Mouse (Mus musculus): ENCODE data around the gene Rars2.
A peak's percentile ranks its signal among the peaks of the same experiment; 100 is the strongest.
"Not testable (repeated sequence)": the region's sequence is repeated elsewhere in the genome, so short reads cannot be mapped to it uniquely, and the experiment has no call there.

Rars2 gene

DNA sequence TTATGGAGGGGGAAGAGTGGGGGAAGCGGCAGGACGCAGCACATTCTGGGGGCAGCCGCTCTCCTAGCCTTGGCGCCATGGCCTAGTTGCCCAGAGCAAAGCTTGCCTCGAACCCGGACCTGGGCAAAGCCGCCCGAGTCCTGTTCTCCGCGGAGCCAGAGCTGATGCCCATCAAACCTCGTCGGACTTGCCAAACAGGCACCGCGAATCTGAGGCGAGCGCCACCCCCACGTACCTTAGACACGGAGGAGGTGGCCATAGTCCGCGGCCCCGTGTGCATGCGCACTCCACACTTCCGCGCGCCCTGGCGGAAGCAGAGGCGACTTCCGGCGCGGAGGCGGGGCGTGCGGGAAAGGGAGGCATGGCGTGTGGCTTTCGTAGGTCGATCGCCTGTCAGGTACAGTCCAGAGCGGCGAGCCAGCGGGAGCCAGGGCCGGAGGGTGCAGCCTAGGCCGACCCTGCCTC is at the start of gene Rars2, which contains the start of gene Orc3:
Rars2 (plus strand) TSS at position 328 of the 465 bp plus-strand sequence.
Orc3 (minus strand) TSS at position 315 of the 465 bp plus-strand sequence.
- peak; percentile 88 for DNase-seq (ENCODE audit: low read depth, low spot score)

DNA sequence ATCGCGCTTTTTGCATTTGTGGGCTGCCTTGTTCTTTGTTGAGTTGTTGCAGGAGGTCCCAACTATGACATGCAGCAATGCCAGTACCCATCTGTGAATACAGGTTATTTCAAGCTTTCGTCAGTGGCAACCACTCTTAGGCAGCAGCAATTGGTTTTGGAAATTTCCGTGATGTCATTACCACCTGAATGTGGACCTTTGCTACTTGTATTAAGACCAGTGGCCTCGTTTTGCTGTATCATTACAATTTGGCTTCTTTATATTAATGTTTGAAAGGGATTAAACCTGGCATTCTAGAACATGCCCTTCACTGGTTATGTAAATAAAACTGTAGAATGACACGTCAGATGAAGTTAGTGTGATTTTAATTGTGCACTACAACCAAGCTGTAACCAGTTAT is 48.5 kb upstream of the Rars2 start:
- no peak for DNase-seq (ENCODE audit: low read depth, low spot score)

DNA sequence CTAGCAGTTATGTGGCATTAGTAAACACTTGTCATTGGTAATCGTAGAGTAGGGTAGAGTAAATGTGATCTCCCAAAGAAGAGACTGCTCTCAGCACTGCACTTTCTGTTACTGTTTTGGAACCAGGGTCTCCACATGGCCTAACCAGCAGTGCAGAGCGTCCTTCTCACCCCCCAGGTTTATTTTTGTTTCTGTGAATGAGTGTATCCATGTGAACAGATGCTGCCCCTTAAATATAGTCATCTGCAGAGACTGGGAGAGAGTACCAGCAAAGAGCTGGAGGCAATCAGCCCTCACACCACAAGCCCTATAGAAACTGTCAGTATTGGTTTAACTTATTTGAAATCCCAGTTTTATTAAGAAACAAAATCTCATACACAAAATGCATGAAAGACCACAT is 41.9 kb upstream of the Rars2 start:
- no peak for DNase-seq (ENCODE audit: low read depth, low spot score)

DNA sequence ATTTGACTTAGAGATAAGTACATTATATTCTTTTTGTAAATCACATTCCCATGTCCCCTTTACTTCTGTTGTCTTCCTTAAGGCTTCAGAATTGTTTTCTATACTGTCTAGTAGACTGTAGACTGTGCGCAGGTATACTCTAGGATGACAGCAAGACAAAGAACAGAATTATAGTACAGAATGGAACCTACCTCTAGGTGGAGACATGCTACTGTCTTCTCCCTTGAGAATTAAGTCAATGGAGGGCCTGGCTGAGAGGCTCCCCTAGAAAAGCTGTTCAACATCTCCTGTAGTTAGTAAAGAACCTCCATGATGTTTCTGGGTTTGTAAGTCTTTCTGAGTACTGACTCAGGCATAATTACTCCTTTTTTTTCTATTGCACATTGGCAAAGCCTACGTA is 37.7 kb upstream of the Rars2 start:
- no peak for DNase-seq (ENCODE audit: low read depth, low spot score)

DNA sequence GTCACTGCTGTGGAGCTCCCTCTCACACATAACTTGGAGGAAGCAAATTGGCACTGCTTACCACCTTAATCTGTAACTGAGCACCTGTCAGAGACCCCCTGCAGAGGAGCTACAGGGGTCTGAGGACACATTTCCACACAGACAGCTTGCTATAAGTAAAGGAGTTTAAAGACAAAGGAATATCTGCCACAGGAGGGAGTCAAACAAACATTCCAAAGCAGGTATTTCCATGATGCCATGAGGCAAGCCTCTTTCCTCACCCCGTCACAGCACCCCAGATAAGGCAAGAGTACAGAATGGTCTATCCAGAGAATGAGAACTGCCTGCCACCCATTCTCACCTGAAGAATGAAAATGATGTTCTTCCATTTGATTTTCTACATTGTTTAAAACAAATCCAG is 35.5 kb upstream of the Rars2 start:
- no peak for DNase-seq (ENCODE audit: low read depth, low spot score)

DNA sequence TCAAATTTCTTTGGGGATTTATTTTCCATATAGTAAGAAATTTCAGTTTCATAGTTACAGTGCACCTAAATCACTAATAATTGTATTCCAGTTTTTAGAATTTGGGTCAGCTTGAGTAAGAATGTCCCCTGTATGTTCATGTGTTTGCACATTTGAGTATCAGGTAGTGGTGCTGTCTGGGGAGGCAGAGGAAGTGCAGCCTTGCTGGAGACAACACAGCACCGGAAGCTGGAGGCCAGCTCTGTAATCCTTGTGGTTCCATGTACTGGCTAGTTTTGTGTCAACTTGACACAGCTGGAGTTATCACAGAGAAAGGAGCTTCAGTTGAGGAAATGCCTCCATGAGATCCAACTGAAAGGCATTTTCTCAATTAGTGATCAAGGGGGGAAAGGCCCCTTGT is 33.3 kb upstream of the Rars2 start:
- DNase-seq (ENCODE audit: low read depth, low spot score): not testable (repeated sequence)

DNA sequence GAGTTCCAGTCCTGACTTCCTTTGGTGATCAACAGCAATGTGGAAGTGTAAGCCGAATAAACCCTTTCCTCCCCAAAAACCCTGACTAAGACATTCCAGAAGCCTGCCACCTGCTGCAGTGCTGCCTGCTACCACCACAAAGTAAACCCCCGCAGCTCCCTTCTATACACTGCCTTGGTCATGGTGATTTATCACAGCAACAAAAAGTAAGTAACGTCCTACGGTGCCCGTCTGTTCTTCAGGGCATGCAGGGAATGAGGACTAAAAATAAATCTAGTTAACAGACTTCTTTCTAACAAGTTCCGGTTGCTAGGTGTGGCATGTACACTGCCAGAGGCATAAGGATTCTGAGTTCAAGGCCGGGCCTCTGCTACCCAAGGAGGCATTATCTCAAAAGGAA is 32.8 kb upstream of the Rars2 start:
- DNase-seq (ENCODE audit: low read depth, low spot score): no peak

DNA sequence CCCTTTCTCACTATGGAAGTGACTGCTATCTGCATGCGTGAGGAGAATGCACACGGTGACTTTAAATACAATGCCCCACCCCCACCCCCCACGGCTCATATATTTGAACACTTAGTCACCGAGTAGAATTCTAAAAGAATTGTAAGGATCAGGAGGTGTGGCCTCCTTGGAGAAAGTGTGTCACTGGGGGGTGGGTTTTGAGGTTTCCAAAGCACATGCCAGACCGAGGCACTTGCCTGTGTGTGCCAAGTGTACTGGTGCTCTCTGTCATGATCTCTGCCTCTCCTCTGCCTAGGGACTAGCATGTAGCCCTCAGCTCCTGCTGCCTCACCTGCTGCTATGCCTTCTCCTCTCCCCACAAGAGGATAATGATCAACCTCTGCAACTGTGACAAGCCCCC is 32.3 kb upstream of the Rars2 start:
- peak; percentile 68 for DNase-seq (ENCODE audit: low read depth, low spot score)

DNA sequence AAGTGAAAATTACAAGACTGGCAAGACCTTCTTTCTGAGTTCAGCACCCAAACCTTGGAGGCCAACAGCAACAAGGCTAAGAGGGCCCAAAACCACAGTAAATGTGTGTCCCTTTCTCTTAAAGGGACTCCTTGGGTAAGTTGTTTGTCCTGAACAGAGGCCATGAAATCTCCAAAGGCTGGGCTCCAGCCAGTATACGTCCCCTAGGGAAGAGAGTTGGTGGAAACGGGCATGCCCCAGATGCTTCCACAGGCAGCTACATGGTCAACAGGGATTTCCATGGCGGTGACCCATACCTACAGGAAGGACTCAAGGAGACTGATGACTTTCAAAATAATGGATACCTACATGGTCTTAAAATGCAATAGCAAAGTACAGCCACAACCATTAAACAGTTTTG is 31.3 kb upstream of the Rars2 start:
- DNase-seq (ENCODE audit: low read depth, low spot score): no peak

DNA sequence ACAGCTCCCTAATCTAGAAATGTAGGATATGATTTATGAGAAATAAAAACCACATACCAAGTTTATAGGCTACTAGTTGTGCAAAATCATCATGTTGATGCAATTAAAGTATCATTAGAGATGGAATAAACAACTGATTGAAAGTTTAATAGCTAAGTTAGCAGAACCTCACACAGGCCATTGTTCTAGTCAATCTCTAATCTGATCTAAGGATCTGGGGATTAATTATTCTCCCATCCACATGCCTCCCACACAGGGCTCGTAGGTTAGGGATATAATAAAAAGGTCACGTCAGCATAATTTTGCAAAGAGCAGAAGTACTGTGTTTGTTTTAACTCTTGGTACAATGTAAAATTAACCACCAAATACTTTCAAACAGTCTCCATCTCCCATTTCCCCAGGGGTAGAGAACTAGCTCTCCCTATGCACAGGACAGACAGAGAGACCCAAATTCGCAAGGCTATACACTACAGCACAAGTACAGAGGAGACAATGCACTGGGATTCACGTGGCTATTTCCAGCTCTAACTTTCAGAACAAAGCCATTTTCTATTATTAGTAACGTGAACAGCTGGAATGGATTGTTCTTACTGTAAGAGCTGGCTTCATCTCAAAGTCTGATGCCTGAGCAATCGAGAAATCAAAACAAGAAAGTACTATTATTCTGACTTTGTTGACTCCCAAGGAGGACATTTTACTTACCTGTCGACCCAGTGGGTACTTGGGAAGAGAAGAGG is 29.7 kb upstream of the Rars2 start:
- peak; percentile 13 for DNase-seq (ENCODE audit: low read depth, low spot score)

DNA sequence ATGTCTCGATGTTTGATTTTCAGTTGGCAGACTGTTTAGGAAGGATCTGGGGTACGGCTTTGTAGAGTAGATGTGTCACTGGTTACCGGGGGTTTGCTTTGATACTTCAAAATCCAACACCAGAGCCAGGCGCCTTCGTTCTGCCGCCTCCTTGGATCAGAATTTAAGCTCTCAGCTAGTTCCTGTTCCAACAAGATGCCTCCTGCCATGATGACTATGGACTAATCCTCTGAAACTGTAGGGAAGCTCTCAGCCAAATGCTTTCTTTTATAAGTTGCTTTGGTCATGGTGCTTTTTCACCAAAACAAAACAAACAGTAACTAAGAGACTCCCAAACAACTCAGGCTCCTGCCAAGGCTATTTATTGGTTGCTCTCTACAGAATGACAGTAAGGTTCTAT is 11.6 kb upstream of the Rars2 start:
- DNase-seq (ENCODE audit: low read depth, low spot score): no peak

DNA sequence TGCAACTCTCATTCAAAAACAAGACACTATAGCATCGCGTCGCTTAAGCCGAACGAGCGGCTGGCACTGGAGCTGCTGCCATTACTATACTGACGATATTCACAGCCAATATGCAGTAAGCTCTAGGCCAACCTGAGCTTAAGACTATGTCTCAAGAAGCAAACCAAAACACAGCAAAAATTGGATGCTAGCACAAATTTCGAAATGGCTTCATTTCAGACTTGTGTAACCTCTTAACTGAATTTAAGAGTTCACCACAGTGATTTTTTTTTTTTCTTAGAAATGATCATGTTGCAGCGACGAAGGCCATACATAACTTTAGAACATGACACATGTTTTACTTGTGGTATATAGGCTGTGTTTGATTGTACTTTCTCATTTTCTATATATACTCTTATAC is 8.1 kb upstream of the Rars2 start:
- no peak for DNase-seq (ENCODE audit: low read depth, low spot score)

DNA sequence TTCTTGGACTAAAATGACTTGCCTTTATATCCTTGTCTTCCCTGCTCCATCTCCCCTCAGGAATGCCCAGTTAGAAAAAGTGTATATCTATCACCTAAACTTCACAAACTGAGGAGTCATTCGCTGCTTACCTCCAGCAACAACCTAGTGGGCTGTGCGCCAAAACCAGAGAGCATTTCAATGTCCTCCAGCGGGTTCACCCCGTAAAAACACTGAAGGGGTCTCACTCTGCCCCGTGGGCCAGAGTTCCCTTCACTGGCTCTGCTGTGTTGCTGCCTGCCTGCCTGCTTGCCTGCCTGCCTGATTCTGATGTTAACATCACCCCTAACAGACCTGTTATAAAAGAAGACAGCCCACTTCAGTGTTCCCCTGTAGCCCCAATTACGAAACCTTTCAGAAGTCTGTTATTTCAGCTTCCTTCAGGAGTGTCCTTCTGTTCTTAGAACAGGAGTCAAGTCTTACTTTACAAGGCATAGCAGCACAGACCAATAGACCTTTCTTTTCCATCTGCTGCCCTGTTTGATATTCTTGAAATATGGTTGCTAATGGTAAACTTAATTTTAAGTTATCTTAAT is 1.1 kb upstream of the Rars2 start:
- DNase-seq (ENCODE audit: low read depth, low spot score): peak; percentile 25

DNA sequence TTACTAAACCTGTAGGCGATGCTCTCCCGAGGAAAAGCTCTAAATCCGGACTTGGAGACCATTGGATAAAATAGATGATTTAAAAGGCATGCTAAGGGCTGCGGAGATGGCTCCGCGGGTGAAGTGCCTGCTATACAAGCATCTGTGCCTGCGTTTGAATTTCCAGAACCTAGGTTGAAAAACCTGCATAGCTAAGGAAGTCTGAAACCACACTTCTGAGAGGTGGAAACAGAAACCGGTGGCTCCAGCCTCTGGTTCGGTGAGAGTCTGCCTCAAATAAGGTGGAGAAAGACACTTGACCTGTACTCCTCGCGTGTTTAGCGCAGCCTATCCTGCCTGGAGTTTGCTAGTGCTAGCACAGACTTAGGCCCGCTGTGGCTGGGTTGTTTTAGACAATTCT is 546 bp downstream of the Rars2 start:
- DNase-seq (ENCODE audit: low read depth, low spot score): peak; percentile 26

DNA sequence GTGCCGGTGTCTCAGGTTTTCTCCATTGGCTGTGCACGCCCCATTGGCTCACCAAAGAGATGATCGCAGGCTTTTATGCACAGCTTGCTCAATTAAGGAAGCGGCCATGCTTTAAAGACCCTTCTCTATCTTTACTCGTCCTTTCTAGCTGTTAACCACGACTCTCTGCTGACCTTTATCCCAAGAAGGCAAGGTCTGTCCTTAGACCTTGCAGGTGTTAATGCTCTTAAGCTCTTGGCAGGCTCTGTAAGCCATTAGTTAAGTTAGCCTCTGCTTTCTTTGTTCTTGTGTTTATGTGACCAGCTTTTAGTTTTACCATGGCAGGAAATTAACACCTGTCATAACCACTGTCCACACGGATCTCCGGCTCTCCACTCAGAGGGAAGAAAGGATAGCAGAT is 1.4 kb downstream of the Rars2 start:
- DNase-seq (ENCODE audit: low read depth, low spot score): no peak

DNA sequence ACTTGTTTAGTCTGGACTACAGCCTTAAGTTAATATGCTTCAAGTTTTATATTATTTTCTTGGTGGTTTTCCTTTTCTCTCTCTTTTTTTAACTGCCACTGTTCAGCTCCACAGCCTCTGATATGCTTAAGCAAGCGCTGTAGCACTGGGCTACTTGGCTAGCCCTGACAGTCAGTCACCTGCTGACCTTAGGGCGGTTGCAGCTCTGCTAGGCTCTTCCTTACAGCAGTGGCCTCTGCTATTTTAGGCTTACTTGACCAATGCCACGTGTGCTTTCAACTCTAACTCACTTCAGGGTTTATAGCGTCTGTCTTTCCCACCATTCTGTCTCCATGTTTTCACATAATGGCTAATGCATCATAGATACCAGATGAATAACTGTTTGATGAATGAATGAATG is 10.8 kb downstream of the Rars2 start:
- DNase-seq (ENCODE audit: low read depth, low spot score): no peak

DNA sequence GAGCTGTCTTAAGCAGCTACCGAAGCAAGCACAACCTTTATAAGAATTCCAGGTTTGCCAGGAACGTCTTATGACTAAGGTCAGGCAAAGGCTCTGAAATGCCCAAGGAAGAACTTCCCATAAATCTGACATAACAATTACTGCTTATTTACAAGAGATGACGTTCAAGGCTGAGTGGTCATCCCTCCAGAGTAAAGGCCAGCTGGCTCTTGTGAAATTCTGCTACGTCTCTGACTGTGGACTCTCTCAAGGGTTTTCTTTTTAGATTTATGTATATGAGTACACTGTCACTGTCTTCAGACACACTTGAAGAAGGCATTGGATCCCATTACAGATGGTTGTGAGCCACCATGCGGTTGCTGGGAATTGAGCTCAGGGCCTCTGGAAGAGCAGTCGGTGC is 11.6 kb downstream of the Rars2 start:
- no peak for DNase-seq (ENCODE audit: low read depth, low spot score)

DNA sequence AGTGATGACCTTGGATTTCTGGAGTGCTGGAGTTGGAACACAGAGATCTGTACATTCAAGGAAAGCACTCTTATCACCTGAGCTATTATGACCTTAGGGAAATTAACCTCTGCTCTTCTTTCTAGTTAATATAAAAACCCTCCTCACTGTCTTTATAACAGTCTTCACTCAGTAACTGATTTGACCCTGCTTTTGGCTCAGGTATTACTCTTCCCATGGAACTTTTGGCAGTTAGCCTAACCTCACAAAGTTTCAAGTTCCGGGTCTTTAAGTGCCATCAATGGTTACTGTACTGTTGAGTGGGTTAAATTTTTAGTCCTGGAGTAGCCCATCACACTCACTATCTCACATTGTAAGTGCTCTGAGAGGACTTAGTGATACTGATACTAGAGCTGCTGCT is 15.2 kb downstream of the Rars2 start:
- no peak for DNase-seq (ENCODE audit: low read depth, low spot score)

DNA sequence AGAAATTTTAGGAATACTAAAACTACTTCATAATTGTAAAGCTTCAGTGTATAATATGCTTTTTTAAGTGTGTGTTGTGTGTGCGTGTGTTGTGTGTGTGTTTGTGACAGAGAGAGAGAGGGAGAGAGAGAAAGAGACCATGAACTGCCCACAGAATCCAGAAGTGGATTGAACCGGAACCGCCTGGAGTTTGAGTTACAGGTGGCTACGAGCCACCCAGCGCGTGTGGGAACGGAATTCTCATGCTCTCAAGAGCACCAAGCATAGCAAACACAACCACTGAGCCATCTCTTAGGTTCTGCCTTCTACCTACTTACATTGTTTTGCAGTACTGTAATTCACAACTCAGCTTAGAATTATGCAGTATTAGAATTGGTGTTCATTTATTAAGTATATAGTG is 19.4 kb downstream of the Rars2 start:
- DNase-seq (ENCODE audit: low read depth, low spot score): no peak

DNA sequence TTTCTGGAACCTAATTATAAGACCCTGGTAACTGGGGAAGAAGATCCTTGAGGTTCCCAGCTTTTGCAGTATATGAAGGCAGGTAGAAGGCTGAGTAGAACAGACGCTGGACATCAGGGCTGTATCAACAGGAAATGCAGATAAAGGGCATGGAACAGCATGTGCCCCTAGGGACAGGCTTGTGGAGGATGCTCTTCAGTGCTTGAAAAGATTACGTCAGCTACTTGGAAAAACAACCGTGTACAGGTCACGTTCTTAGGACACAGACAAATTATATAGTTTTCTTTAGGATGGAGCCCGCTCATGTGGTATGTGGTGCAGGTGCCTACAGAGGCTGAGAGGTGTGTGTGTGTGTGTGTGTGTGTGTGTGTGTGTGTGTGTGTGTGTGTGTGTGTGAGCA is 21.3 kb downstream of the Rars2 start:
- DNase-seq (ENCODE audit: low read depth, low spot score): no peak

DNA sequence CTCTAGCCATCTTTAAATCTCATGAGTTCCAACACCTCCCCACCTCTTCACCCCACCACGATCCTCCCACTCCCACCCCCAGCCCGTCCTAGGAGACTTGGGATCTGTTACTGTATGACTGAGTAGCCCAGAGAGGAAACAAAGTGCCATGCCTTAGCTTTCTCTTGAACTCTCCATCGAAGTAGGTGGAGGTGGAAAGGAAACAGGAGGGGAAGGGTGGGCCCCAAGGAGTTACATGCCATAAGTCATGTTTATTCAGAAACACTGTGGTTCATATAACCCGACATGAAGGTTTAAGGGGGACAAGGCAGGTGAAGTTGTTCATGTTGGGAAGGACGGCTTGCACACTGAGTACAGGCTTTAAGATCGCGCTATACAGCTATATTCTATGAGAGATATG is 22.6 kb downstream of the Rars2 start:
- no peak for DNase-seq (ENCODE audit: low read depth, low spot score)

DNA sequence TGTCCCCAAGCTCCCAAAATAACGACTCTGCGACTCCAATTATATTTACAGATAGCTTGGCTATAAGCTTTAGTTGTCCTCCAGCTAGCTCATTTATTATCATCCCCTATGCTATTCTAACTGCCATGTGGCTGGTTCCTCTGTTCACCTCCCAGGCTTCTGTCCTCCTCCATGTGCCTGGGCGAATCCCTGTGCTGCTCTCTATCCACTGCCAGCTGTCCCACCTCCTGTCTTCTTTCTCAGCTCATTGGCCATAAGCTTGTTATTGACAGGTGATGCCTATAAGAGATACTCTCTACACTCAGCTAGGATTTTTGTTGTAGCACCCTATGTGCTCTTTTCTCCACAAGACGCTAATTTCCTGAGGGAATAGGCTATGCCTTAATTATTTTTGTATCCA is 23.1 kb downstream of the Rars2 start:
- no peak for DNase-seq (ENCODE audit: low read depth, low spot score)

DNA sequence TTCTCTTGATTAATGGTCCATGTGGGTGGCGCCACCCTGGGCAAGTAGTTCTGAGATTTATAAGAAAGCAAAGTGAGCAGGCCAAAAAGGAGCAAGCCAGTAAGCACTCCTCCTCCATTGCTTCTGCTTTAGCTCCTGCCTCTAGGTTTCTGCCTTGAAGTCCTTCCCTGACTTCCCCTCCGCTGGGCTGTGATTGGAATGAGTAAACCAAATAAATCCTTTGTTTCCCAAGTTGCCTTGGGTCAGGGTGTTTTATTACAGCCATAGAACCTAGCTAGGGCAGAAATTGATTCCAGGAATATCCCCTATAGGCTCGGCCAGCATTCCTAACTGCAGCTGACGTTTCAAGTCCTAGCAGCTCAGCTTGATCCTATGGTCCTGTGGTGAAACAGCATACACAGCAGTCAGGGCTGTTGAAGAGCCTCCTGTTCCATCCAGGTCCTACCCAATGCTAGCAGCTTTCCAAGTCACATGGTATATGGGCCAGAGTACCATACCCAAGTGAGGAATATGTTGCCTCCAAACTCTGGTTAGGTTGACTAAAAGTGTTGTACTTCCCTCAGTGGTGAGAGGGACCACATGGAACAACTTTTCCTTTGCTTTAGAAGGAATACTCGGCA is 25.1 kb downstream of the Rars2 start:
- no peak for DNase-seq (ENCODE audit: low read depth, low spot score)

Data from 3T3-L1 (cell line).